Mouse (Mus musculus) spleen, adult 2 months (tissue): ENCODE results near the gene R3hdm4.

Source experiments
- CTCF ChIP-seq: fragments of 200-500 bp; IDR thresholded peaks from 2 replicates; pipeline ENCODE4 v1.5.1; 2011; ENCODE audit warnings: mild to moderate bottlenecking, inconsistent platforms; ENCODE audit not compliant: insufficient read depth, insufficient read length, insufficient replicate concordance; ENCODE audit errors: extremely low read depth
- POLR2A ChIP-seq: fragments of 200-500 bp; IDR thresholded peaks from 2 replicates; pipeline ENCODE4 v1.6.1; 2011; ENCODE audit warnings: low read depth, low read length, inconsistent platforms

DNA sequence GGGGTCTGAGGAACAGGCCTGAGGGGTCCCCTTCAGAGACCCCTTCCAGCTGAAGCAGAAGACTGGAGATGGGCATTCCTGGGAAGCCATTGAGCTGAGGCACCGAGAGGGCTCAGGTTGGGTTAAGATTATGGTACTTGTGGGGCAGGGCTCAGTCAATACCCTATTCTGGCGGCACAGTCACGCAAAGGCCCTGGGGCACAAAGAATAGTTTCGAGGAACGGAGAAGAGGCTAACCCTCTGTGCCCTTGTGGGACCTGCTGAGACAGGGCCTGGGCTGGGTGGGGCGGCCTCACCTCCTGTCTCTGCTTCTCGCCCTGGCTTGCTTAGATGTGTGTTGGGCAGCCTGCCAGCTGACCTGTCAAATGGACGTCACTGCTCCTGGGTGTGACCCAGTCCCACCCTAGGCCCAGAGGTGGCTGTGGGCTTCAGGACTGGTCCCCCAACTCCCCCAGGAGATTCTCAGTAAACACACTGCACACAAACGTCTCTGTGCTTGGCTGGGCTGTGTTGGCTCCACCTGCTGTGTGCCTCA lies 12.2 kb upstream of the R3hdm4 start:
- no peak for TF ChIP-seq POLR2A
- TF ChIP-seq CTCF = no peak
